Mouse (Mus musculus): ENCODE results near the gene Gkn1.

Gkn1 gene

GRCm38 (mm10) chr6:87326932-87327331, 23.8 kb downstream of the Gkn1 start:
- no peak for DNase-seq (ENCODE audit: extremely low read depth, low read depth)

GRCm38 (mm10) chr6:87323381-87323780, 27.4 kb downstream of the Gkn1 start:
- peak; percentile 14 for DNase-seq (ENCODE audit: extremely low read depth, low read depth)

GRCm38 (mm10) chr6:87318651-87319050, 32.1 kb downstream of the Gkn1 start:
- DNase-seq (ENCODE audit: extremely low read depth, low read depth): no peak

- no peak for DNase-seq (ENCODE audit: extremely low read depth, low read depth)
Observed at GRCm38 (mm10) chr6:87316966-87317365, 33.8 kb downstream of the Gkn1 start.

GRCm38 (mm10) chr6:87312761-87313160, 38.0 kb downstream of the Gkn1 start:
- no peak for DNase-seq (ENCODE audit: extremely low read depth, low read depth)

GRCm38 (mm10) chr6:87304486-87304885, 46.3 kb downstream of the Gkn1 start:
- no peak for DNase-seq (ENCODE audit: extremely low read depth, low read depth)

GRCm38 (mm10) chr6:87302746-87303145, 48.0 kb downstream of the Gkn1 start:
- no peak for DNase-seq (ENCODE audit: extremely low read depth, low read depth)

- no peak for DNase-seq (ENCODE audit: extremely low read depth, low read depth)
Observed at GRCm38 (mm10) chr6:87301991-87302390, 48.8 kb downstream of the Gkn1 start.

All from MEL-GATA-1-ER (cell line).